Mouse (Mus musculus): Measurements from ENCODE around the gene Tcam1. TPM values are rescaled to one million over a fixed set of nuclear protein-coding genes. Genes with fewer than 3 reads are reported as not detected.

The Tcam1 gene
- polyA plus RNA-seq, 1 experiment, result 0.45 TPM

DNA sequence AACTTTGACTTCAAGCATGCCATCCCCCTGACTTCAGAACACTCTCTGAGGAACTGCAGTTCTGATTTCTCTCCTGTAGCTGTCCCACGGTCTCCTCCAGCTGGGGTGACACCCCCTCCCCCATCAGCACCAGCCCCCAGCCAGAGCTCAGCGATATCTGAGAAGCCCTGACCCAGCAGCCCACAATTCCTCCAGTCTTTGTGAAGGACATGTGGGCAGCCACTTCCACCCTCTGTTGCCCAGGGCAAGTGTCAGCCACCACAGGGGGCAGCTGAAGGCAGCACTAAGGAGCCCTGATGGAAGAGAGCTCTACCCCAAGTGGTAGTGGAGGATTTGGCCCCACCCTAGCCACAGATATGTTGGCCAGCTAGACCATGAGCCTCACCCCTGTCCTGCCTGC is 57.6 kb downstream of the Tcam1 start:
- Histone ChIP-seq H3K4me3 (ENCODE audit: low read depth, low read length) (no peak overlapping the region), H3K36me3 (ENCODE audit: control insufficient read depth, insufficient read depth, low read length, poor library complexity, severe bottlenecking) (no peaks in the 10 kb centered on the region), H3K4me1 (ENCODE audit: control insufficient read depth, insufficient read depth, low read length) (no peaks in the 10 kb centered on the region), H3K27ac (ENCODE audit: insufficient read depth, low read length) (no peak overlapping the region), H3K9me3 (replicated peaks; ENCODE audit: control insufficient read depth, insufficient read depth, low read length, poor library complexity, severe bottlenecking) (no peaks in the 10 kb centered on the region), H3K9ac (ENCODE audit: low read depth, poor library complexity, severe bottlenecking) (no peak overlapping the region), H3K27me3 (ENCODE audit: control insufficient read depth, insufficient read depth, low read length, poor library complexity, severe bottlenecking) (no peaks in the 10 kb centered on the region)
- no peak for TF ChIP-seq EP300 (IDR thresholded peaks at IDR 0.05; ENCODE audit: insufficient read depth, low read depth, low read length)
- no peak for TF ChIP-seq POLR2A (IDR thresholded peaks at IDR 0.05; ENCODE audit: insufficient read depth, low read length)
- TF ChIP-seq CTCF (IDR thresholded peaks at IDR 0.05; ENCODE audit: low read depth, low read length), result no peak

DNA sequence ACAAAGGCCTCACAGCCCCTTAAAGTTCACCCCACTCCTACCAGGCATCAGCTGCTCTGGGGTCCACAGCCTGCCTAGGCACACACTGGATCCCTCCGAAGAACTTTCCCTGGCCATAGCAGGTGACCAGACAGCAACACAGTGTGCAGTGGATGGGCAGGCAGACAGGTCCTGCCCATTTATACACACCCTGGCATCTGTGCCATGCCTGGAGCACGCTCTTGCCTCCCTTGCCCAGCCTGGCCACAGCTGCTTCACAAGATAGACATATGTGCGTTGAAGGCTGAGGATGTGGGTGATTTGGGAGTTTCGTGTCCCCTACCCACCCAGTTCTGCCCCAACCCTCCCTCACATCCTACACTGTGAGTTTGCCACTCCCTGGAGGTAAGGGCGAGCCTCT is 61.6 kb downstream of the Tcam1 start:
- Histone ChIP-seq H3K9me3 (replicated peaks; ENCODE audit: control insufficient read depth, insufficient read depth, low read length, poor library complexity, severe bottlenecking) (no peaks in the 10 kb centered on the region), H3K36me3 (ENCODE audit: control insufficient read depth, insufficient read depth, low read length, poor library complexity, severe bottlenecking) (no peaks in the 10 kb centered on the region), H3K4me3 (ENCODE audit: low read depth, low read length) (no peak overlapping the region), H3K27ac (ENCODE audit: insufficient read depth, low read length) (no peak overlapping the region), H3K4me1 (ENCODE audit: control insufficient read depth, insufficient read depth, low read length) (no peaks in the 10 kb centered on the region), H3K27me3 (ENCODE audit: control insufficient read depth, insufficient read depth, low read length, poor library complexity, severe bottlenecking) (no peaks in the 10 kb centered on the region), H3K9ac (ENCODE audit: low read depth, poor library complexity, severe bottlenecking) (no peak overlapping the region)
- TF ChIP-seq CTCF (IDR thresholded peaks at IDR 0.05; ENCODE audit: low read depth, low read length) (no peak), POLR2A (IDR thresholded peaks at IDR 0.05; ENCODE audit: insufficient read depth, low read length) (no peak), EP300 (IDR thresholded peaks at IDR 0.05; ENCODE audit: insufficient read depth, low read depth, low read length) (no peak)

Other genes starting within 250 kb of the Tcam1 start
- gene Dcaf7, start 239.8 kb upstream of the Tcam1 start, polyA plus RNA-seq (2011; ENCODE audit: insufficient read depth, insufficient read length, low read depth, missing spikeins), result 48.9 TPM in 2 replicates
- 9.8 and 11.6 TPM in 2 replicates for gene Taco1, start 210.6 kb upstream of the Tcam1 start, polyA plus RNA-seq (2011; ENCODE audit: insufficient read depth, insufficient read length, low read depth, missing spikeins)
- gene Map3k3, start 192.1 kb upstream of the Tcam1 start, polyA plus RNA-seq (2011; ENCODE audit: insufficient read depth, insufficient read length, low read depth, missing spikeins), result 44.6 and 46.1 TPM in 2 replicates
- not detected in 2 replicates for gene Gm10840, start 115.8 kb upstream of the Tcam1 start, polyA plus RNA-seq (2011; ENCODE audit: insufficient read depth, insufficient read length, low read depth, missing spikeins)
- 53.7 and 57.2 TPM in 2 replicates for gene Limd2, start 115.8 kb upstream of the Tcam1 start, polyA plus RNA-seq (2011; ENCODE audit: insufficient read depth, insufficient read length, low read depth, missing spikeins)
- gene Strada, start 74.5 kb upstream of the Tcam1 start, polyA plus RNA-seq (2011; ENCODE audit: insufficient read depth, insufficient read length, low read depth, missing spikeins), result 29.8 and 34.2 TPM in 2 replicates
- 93.2 and 119 TPM in 2 replicates for gene Ccdc47, start 60.3 kb upstream of the Tcam1 start, polyA plus RNA-seq (2011; ENCODE audit: insufficient read depth, insufficient read length, low read depth, missing spikeins)
- gene Ddx42, start 59.7 kb upstream of the Tcam1 start, polyA plus RNA-seq (2011; ENCODE audit: insufficient read depth, insufficient read length, low read depth, missing spikeins), result 73.2 and 75.4 TPM in 2 replicates
- gene Ftsj3, start 20.6 kb upstream of the Tcam1 start, polyA plus RNA-seq (2011; ENCODE audit: insufficient read depth, insufficient read length, low read depth, missing spikeins), result 139 and 156 TPM in 2 replicates
- 170 and 188 TPM in 2 replicates for gene Psmc5, start 20.5 kb upstream of the Tcam1 start, polyA plus RNA-seq (2011; ENCODE audit: insufficient read depth, insufficient read length, low read depth, missing spikeins)
- gene Smarcd2, start 3.7 kb upstream of the Tcam1 start, polyA plus RNA-seq (2011; ENCODE audit: insufficient read depth, insufficient read length, low read depth, missing spikeins), result 75.6 and 78.1 TPM in 2 replicates
- gene Gh, start 25.2 kb downstream of the Tcam1 start, polyA plus RNA-seq (2011; ENCODE audit: insufficient read depth, insufficient read length, low read depth, missing spikeins), result not detected in 2 replicates
- gene Cd79b, start 38.1 kb downstream of the Tcam1 start, polyA plus RNA-seq (2011; ENCODE audit: insufficient read depth, insufficient read length, low read depth, missing spikeins), result 0.75 and 1.5 TPM in 2 replicates
- not detected in 2 replicates for gene Scn4a, start 76.6 kb downstream of the Tcam1 start, polyA plus RNA-seq (2011; ENCODE audit: insufficient read depth, insufficient read length, low read depth, missing spikeins)
- not detected in 2 replicates for gene Prr29, start 88.8 kb downstream of the Tcam1 start, polyA plus RNA-seq (2011; ENCODE audit: insufficient read depth, insufficient read length, low read depth, missing spikeins)
- gene Icam2, start 111.4 kb downstream of the Tcam1 start, polyA plus RNA-seq (2011; ENCODE audit: insufficient read depth, insufficient read length, low read depth, missing spikeins), result not detected in 2 replicates
- gene Ern1, start 211.2 kb downstream of the Tcam1 start, polyA plus RNA-seq (2011; ENCODE audit: insufficient read depth, insufficient read length, low read depth, missing spikeins), result 9.4 and 10.1 TPM in 2 replicates

Data from ES-Bruce4 (cell line).